Mouse (Mus musculus) hindbrain, embryonic 11.5 days (tissue): ENCODE measurements around the gene Thap11. TPM values are rescaled to one million over a fixed set of nuclear protein-coding genes. Genes with fewer than 3 reads are reported as not detected.
A peak's percentile ranks its signal among the peaks of the same experiment; 100 is the strongest.

ENCODE experiments used
- ATAC-seq: fragments of 200-750 bp; cut with Nextera tagmentation; 2 replicates; pipeline ENCODE4 v1.8.0; 2017; ENCODE audit warnings: mild to moderate bottlenecking, moderate TSS enrichment, moderate library complexity; ENCODE audit not compliant: low FRiP score
- DNase-seq: peaks from one replicate; pipeline ENCODE4 v3.0.0-alpha.2; 2015; ENCODE audit warnings: low spot score
- H3K27ac ChIP-seq: fragments of 300-500 bp; sonication (generic); 2 replicates; pipeline ENCODE4 v1.5.1; 2014; ENCODE audit warnings: mild to moderate bottlenecking, low read depth, low read length
- H3K27me3 ChIP-seq: fragments of 300-500 bp; sonication (generic); 2 replicates; pipeline ENCODE4 v1.6.1; 2014; ENCODE audit warnings: mild to moderate bottlenecking, low read length, moderate library complexity, mixed read lengths; ENCODE audit not compliant: control insufficient read depth, insufficient read depth
- H3K36me3 ChIP-seq: fragments of 300-500 bp; sonication (generic); 2 replicates; pipeline ENCODE4 v1.6.1; 2014; ENCODE audit warnings: mild to moderate bottlenecking, low read length, moderate library complexity, mixed read lengths; ENCODE audit not compliant: control insufficient read depth, insufficient read depth
- H3K4me1 ChIP-seq: fragments of 300-500 bp; sonication (generic); replicated peaks from 2 replicates; pipeline ENCODE4 v1.6.1; 2014; ENCODE audit warnings: low read length, mixed read lengths; ENCODE audit not compliant: control insufficient read depth, insufficient read depth
- H3K4me2 ChIP-seq: fragments of 300-500 bp; sonication (generic); replicated peaks from 2 replicates; pipeline ENCODE4 v1.6.1; 2014; ENCODE audit warnings: mild to moderate bottlenecking, low read depth, low read length
- H3K4me3 ChIP-seq: fragments of 300-500 bp; sonication (generic); 2 replicates; pipeline ENCODE4 v1.5.1; 2014; ENCODE audit warnings: low read depth, low read length
- H3K9ac ChIP-seq: fragments of 300-500 bp; sonication (generic); 2 replicates; pipeline ENCODE4 v1.6.1; 2014; ENCODE audit warnings: low read depth, low read length
- H3K9me3 ChIP-seq: fragments of 300-500 bp; sonication (generic); 2 replicates; pipeline ENCODE4 v1.6.1; 2016; ENCODE audit warnings: low read length; ENCODE audit not compliant: control insufficient read depth
- whole genome bisulfite sequencing: fragments of 180-500 bp; shearing (Covaris S2); extraction: QIAGEN DNeasy Blood & Tissue Kit; methylation state at CpG from one replicate; pipeline ENCODE4 v1.1.7; 2014; 5-methylcytosine and 5-hydroxymethylcytosine counted together
- polyA plus RNA-seq: library from polyadenylated mRNA; unstranded; fragments of >200 nt; fragmentation: Nextera tagmentation; extraction: Ambion mirVana; gene quantifications from 2 replicates; pipeline ENCODE4 v1.2.1, GENCODE M21; 2014

Thap11 gene
- polyA plus RNA-seq: 60.5 and 66.7 TPM in 2 replicates

- H3K4me1 ChIP-seq: peaks cover 13% of the 10 kb centered on the region
- H3K36me3 ChIP-seq: no peaks in the 10 kb centered on the region
- H3K4me2 ChIP-seq: peak within 1 kb of the TSS; percentile 96
- H3K27ac ChIP-seq: peak within 1 kb of the TSS; percentile 82
- no peaks in the 10 kb centered on the region for H3K9me3 ChIP-seq
- under 1% methylated on average over 43 of the region's 43 CpGs for WGBS
- H3K9ac ChIP-seq: peak within 1 kb of the TSS; percentile 86
- H3K27me3 ChIP-seq: no peaks in the 10 kb centered on the region
- peak within 1 kb of the TSS; percentile 78 for H3K4me3 ChIP-seq
- ATAC-seq (peak; percentile 91), DNase-seq (peak; percentile 96)
Measured at GRCm38 (mm10) chr8:105854715-105855216, at the start of gene Thap11. Gene Thap11, plus strand, starts transcription at chr8:105855132.

- ATAC-seq (no peak), DNase-seq (no peak)
- WGBS: 88% methylated on average over 3 of the region's 3 CpGs
- no peaks in the 10 kb centered on the region for H3K9me3 ChIP-seq
- H3K36me3 ChIP-seq: no peaks in the 10 kb centered on the region
- H3K27ac ChIP-seq: no peak overlapping the region
- no peak overlapping the region for H3K9ac ChIP-seq
- no peak overlapping the region for H3K4me3 ChIP-seq
- H3K4me1 ChIP-seq: no peaks in the 10 kb centered on the region
- no peak overlapping the region for H3K4me2 ChIP-seq
- no peaks in the 10 kb centered on the region for H3K27me3 ChIP-seq
Measured at GRCm38 (mm10) chr8:105805346-105805745, 49.6 kb upstream of the Thap11 start.

DNA sequence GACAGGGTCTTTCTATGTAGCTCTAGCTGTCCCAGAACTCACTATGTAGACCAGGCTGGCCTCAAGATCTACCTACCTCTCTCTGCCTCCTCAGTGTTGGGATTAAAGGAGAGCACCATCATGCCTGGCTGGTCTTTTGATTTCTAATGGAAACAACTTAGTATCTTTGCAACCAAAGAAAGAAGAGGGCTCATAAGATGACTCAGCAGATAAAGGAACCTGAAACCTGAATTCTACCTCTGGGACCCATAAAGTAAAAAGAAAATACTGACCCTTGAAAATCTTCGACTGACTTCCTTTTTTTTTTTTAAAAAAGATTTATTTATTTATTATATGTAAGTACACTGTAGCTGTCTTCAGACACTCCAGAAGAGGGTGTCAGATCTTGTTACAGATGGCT, 49.0 kb upstream of the Thap11 start:
- Histone ChIP-seq H3K9me3 (no peaks in the 10 kb centered on the region), H3K27me3 (no peaks in the 10 kb centered on the region), H3K4me2 (no peak overlapping the region), H3K4me3 (no peak overlapping the region), H3K36me3 (no peaks in the 10 kb centered on the region), H3K9ac (no peak overlapping the region), H3K27ac (no peak overlapping the region), H3K4me1 (no peaks in the 10 kb centered on the region)
- WGBS: 92% methylated on average over 1 of the region's 1 CpGs
- ATAC-seq: no peak
- DNase-seq: no peak

DNA sequence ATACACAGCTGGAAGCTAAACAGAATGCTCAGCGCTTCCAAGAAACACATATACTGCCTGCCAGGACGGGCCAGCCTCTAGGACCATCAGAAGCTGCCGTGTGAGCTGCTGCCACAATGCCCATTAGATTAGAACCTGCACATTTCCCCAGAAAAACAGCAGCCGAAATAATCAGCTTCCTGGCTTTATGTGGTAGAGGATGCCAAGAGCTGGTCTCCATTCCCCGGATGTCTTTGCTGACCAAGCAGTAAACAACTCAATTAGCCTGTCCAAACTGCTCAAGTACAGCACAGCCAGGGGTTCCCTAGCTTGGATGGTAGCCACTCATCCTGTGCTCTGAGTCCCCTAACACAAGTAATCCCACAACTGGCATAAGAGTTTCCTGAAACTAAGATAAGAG, 47.2 kb upstream of the Thap11 start:
- no peaks in the 10 kb centered on the region for H3K27me3 ChIP-seq

GRCm38 (mm10) chr8:105808480-105808879, 46.5 kb upstream of the Thap11 start:
- Histone ChIP-seq H3K9me3 (no peaks in the 10 kb centered on the region), H3K27ac (no peak overlapping the region), H3K4me3 (no peak overlapping the region), H3K27me3 (no peaks in the 10 kb centered on the region), H3K4me2 (no peak overlapping the region), H3K4me1 (no peaks in the 10 kb centered on the region), H3K36me3 (no peaks in the 10 kb centered on the region), H3K9ac (no peak overlapping the region)
- ATAC-seq (no peak), DNase-seq (no peak)
- 95% methylated on average over 2 of the region's 2 CpGs for WGBS

More for the DNA sequence above, 47.2 kb upstream of the Thap11 start:
- H3K27ac ChIP-seq: no peak overlapping the region
- WGBS: 91% methylated on average over 5 of the region's 5 CpGs
- H3K4me3 ChIP-seq: no peak overlapping the region
- DNase-seq (no peak), ATAC-seq (no peak)
- no peak overlapping the region for H3K4me2 ChIP-seq
- H3K36me3 ChIP-seq: no peaks in the 10 kb centered on the region
- no peaks in the 10 kb centered on the region for H3K9me3 ChIP-seq
- no peaks in the 10 kb centered on the region for H3K4me1 ChIP-seq
- no peak overlapping the region for H3K9ac ChIP-seq

GRCm38 (mm10) chr8:105810245-105810786, 44.6 kb upstream of the Thap11 start:
- H3K36me3 ChIP-seq: no peaks in the 10 kb centered on the region
- ATAC-seq (no peak), DNase-seq (no peak)
- no peaks in the 10 kb centered on the region for H3K9me3 ChIP-seq
- no peak overlapping the region for H3K9ac ChIP-seq
- no peaks in the 10 kb centered on the region for H3K27me3 ChIP-seq
- H3K27ac ChIP-seq: no peak overlapping the region
- H3K4me2 ChIP-seq: no peak overlapping the region
- 86% methylated on average over 6 of the region's 6 CpGs for WGBS
- no peaks in the 10 kb centered on the region for H3K4me1 ChIP-seq
- no peak overlapping the region for H3K4me3 ChIP-seq

GRCm38 (mm10) chr8:105811061-105811460, 43.9 kb upstream of the Thap11 start:
- H3K4me1 ChIP-seq: no peaks in the 10 kb centered on the region
- H3K9me3 ChIP-seq: no peaks in the 10 kb centered on the region
- DNase-seq: no peak
- H3K9ac ChIP-seq: no peak overlapping the region
- no peaks in the 10 kb centered on the region for H3K36me3 ChIP-seq
- no peak overlapping the region for H3K4me2 ChIP-seq
- 91% methylated on average over 10 of the region's 10 CpGs for WGBS
- H3K27ac ChIP-seq: no peak overlapping the region
- ATAC-seq: no peak
- no peak overlapping the region for H3K4me3 ChIP-seq
- H3K27me3 ChIP-seq: no peaks in the 10 kb centered on the region

DNA sequence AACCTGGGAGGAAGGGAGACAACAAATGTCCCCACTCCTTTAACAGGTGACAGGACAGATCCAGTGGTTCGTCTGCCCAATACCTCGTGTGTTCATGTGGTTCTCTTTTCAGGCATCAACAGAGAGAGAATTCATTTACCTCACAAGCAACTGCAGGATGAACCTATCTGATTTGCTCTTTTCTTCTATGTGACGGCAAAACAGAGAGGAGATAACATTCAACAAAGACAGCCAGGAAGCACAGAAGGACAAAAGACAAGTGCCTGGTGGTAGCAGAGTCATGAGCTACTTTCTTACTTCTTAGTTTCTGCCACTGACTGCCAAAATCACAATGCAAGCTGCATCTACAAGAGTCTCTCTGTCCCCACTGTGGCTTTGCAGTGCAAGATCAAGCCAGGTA, 43.4 kb upstream of the Thap11 start:
- H3K36me3 ChIP-seq: no peaks in the 10 kb centered on the region
- H3K4me3 ChIP-seq: no peak overlapping the region
- H3K9ac ChIP-seq: no peak overlapping the region
- 82% methylated on average over 3 of the region's 3 CpGs for WGBS
- H3K27me3 ChIP-seq: no peaks in the 10 kb centered on the region
- DNase-seq (no peak), ATAC-seq (no peak)
- no peak overlapping the region for H3K4me2 ChIP-seq
- no peaks in the 10 kb centered on the region for H3K9me3 ChIP-seq
- no peak overlapping the region for H3K27ac ChIP-seq
- H3K4me1 ChIP-seq: no peaks in the 10 kb centered on the region

DNA sequence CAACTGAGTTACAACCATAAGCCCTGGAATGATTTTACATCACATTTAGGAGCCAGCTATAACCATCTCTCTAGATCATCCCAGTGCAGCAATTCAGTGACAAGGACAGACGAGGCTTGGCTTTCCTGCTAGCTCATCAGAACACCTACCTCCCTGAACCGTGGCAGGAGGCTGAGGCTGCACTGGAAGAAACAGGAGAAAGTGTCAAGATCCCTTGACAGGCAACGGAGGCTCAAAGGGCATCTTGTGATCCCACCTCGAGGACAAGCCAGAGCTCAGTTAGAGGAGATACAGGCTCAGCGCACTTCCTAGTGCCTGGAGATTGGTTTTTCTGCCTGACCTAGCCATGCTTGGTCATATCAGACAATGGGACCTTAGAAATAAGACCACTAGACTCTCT, 42.4 kb upstream of the Thap11 start:
- ATAC-seq: no peak

More for the DNA sequence above, 42.4 kb upstream of the Thap11 start:
- DNase-seq: no peak
- no peaks in the 10 kb centered on the region for H3K36me3 ChIP-seq
- H3K27me3 ChIP-seq: no peaks in the 10 kb centered on the region
- H3K4me2 ChIP-seq: no peak overlapping the region
- no peaks in the 10 kb centered on the region for H3K9me3 ChIP-seq
- no peak overlapping the region for H3K9ac ChIP-seq
- H3K4me3 ChIP-seq: no peak overlapping the region
- WGBS: 78% methylated on average over 5 of the region's 5 CpGs
- H3K4me1 ChIP-seq: no peaks in the 10 kb centered on the region
- H3K27ac ChIP-seq: no peak overlapping the region
